Mouse (Mus musculus) retina, embryonic 14.5 days (tissue): Measurements from ENCODE around the gene Srgap1.

ENCODE experiments used
- DNase-seq: peaks from one replicate; pipeline ENCODE4 v3.0.0-alpha.2; 2015; ENCODE audit warnings: low spot score

Srgap1 gene

DNA sequence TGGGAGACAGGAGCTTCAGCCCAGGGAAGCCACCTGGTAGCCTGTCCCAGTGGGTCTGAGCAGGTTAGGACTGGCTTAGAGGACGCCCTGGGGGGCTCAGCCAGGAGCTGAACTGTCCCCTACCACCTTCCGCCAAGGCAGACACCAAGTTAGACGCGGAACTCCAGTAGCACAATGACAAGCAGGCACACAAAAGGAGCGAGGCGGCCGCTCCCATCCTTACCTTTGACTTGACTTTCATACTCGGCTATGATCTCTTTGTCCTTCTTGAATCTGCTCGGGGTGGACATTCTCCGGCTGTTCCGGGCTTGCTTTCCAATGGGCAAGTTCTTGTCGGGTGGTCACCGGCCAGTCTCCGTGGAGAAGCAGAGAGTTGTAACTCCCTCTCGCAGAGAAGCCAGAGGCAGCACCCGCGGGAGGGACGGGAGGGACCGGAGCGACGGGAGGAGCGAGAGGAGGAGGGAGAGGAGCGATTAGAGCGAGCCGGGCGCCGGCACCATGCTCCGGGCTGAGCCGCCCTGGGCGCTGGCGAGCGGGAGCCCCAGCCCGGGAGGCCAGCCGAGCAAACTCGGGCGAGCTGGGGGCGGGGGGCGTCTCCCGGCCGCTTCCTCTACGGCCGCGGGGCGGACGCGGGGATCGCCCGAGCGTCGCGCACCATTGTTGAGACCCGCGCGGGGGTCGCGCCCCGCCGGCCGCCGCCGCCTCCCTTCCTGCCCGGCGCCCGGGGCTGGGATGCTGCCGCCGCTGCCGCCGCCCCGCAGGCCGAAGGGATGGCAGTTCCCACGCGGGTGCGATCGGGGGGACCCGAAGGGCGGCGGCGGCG is at the start of gene Srgap1:
Srgap1 (minus strand) TSS at position 412 of the 823 bp plus-strand sequence.
- DNase-seq: peak; percentile 70

DNA sequence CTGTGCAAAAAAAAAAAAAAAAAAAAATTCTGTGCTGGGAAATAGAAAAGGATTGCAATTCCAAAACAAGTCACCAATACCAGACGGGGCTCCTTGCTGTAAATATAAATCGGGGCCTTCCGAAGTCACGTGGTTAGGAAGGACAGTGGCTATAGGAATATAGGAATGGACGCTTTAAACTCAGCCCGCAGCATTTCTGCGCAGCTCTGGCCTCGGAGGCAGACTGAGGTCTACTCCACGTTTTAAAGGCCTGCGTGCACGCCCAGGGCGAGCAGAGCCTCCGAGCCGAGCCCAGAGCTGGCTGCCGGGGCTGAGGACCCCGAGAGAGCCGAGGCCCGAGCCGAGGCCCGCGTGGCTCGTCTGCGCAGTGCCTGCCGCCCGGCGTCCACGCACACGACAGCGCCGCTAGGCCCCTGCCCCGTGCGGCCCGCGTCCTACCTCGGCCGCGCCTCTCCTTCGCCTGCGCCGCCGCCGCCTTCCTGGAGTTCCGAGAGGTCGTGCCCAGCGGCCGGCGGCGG is 49.4 kb upstream of the Srgap1 start:
- no peak for DNase-seq

DNA sequence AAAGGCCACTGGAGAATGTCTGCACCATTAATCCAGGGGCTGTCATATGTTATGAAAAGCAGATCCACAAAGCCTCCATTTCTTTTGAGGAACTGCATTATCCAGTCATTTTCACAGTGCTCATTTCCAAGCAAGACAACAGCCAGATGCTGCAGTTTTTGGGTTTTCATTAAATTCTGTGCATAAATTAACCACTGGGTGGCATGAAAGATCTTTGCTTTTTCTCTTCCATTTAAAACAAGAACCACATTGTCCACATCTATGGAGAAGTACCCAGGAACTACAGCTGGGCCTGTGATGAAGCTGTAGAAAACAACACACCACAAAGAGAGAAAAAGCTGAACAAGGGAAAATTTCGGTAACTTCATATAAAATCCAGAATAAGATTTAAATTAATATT is 43.4 kb upstream of the Srgap1 start:
- DNase-seq: no peak

DNA sequence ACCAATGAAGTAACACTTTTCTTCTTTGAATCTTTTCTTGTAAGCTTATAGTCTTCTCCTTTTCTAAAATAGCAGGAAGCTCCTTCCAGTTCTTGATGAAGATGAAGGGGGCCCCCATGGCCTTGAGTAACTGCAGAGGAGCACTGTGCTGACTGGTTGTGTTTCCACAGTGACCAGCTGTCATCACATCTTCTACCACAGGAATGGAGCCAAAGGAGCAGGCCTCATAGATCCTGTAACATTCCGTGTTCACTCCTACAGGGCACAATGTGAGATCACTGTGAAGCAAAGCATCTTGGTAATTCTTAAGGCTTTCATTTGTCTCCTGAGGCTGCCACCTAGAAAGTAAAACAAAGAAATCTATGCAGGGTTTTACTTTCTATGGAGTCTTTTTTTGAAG is 34.2 kb upstream of the Srgap1 start:
- DNase-seq: no peak

DNA sequence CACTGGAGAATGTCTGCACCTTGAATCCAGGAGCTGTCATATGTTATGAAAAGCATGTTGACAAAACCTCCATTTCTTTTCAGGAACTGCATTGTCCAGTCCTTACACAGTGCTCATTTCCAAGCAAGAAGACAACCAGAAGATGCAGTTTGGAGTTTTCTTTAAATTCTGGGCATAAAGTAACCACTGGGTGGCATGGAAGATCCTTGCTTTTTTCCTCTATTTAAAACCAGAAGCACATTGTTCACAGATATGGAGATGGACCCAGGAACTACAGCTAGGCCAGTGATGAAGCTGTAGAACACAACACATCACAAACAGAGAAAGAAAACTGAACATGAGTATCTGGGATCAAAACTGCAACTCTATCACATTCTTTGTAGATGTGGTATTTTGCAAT is 22.0 kb upstream of the Srgap1 start:
- DNase-seq: no peak

DNA sequence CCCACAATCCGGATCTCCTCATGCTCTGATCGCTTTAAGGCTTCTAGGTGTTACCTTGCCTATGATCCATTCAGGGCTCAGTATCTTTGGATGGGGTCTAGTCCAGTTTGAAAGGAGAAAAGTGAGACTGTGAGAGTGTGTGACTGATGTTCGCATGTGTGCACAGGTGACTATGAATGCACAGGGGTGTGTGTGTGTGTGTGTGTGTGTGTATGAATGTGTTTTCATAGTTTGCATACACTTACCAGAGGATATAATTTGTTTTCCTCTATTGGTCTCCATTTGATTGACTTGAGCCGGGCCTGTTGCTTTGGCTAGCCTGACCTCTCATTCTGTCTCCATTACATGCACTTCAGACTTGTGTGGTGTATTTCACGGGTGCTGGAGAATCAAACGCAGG is 8.7 kb upstream of the Srgap1 start:
- no peak for DNase-seq

DNA sequence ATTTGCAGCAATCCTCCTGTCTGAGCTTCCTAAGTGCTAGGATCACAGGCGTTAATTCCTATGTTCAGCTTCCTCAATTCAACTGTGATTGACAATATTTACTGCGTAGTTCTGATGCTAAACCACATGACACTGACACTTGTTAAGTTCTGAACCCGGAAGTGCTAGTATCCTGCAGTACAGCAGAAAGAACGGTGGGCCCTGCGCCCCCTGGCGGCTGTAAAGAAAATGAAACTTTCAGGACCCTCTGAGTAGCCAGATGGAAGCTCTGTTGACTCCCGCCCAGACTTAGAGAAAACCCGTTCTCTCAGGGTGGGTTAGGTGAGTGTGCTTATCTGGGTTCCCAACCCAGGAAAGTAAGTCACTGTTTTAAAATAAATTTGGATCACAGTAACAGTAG is 7.4 kb upstream of the Srgap1 start:
- DNase-seq: peak; percentile 87

DNA sequence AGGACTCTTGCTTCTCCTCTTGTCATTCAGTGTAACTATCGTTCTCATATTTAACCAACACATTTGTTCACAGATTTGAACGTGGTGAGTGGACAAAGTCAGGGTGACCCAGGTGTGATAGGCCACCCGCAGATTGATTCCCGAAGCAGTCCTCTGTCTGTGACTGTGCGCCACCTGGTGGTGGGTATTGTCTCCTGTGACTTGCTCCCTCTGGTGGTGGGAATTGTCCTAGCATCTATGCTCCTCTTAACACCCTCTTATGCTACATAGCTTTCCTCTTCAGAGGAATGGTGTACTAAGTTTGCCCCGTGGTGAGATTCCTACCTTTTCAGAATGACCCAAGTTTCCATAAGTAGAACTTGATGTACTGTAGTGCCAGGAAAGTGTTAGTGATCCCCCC is 4.7 kb upstream of the Srgap1 start:
- peak; percentile 94 for DNase-seq

DNA sequence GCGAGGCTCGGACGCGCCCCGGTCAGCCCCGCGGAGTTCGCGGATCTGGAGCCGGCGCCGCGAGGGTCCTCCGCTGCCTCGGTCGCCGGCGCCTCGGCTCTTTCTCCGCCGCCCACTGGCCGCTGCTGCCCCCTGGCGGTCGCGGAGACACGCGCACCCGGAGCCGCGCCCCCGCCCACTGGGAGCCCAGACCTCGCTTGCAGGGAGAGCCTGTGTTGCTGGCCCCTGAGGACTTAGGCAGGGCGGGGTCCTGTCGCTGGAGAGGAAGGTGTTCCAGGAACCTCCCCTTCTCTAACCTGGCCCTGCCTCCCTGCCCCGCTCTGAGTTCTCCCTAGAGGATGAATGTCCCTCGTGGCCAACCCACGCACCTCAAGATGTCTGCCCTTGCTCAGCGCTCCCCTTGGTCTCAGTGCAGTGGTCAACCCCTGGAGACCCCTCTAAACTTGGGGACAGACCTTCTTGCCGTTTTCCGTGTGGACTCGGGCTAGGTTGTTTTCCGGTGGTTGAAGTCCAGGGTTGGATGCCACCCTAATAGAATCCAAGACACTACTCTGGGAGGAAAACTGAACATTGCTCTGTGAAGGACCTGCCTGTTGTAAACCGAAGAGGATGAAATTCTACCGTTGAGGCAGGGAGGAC is 731 bp upstream of the Srgap1 start:
- DNase-seq: peak; percentile 86

DNA sequence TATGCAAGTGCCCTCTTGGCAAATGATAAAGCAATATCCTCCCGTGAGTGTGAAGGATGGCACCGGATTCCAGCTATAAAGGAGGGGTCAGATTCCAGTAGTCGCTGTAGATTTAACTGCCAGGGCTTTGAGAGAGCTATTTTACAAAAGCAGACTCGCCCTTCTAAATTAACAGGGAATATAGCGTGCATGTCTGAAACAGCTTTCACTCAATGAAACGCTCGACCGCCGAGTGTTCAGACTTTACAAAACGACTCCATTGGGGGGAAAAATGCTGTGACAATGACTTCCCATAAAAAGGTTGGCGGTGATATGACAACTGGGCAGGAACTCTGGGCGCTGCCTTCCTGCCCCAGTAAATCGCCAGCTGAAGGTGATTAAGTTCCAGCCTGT is 608 bp downstream of the Srgap1 start:
- peak; percentile 48 for DNase-seq

DNA sequence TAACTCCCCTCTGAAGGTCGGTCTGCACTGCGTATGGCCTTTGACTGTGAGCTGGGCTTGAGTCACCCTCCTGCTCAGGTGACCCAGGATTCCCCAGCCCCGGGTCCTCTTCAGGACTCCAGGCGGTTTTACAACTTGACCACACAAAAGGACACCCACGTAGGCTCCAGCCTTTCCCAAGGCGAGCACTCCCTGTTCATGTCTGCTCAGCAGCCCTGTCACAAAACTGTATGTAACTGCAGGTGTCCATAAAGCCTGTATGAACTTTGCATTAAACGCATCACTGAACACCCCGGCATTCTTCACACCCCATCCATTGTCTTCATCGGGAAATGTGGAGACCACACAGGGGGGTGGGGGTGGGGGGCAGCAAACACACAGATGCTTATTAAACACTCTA is 1.2 kb downstream of the Srgap1 start:
- peak; percentile 71 for DNase-seq

DNA sequence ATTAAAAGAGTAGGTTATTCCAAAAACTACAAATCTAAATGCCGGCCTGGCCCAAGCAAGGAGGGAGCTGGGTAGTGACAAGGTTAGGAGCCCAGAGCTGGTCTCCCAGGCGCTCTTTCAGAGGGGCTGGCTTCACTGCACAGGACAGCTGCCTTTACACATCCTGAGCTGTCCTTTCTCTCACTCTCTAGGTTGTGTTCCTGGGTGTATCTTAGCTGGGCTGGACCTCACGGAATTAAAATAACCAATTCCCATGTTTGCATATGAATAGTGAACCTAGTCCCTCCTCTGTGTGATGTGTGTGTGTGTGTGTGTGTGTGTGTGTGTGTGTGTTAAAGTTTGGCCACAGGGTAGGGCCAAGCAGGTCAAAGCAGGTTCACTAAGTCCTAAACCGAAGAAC is 2.2 kb downstream of the Srgap1 start:
- DNase-seq: no peak

DNA sequence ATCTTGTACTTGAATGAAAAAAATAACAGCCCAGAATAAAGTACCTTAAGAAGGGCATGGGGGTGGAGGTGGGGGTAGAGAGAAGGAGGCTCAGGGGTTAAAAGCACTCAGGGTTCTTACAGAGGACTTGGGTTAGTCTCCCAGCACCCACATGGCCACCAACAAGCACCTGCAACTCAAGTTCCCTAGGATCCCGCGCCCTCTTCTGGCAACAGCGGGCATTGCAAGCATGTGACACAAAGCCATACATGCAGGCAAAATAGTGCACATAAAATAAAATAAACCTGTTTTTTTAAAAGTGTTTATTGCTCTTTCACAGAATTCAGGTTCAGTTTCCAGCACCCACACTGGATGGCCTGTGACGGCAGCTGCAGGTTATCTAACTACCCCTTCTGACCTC is 6.7 kb downstream of the Srgap1 start:
- no peak for DNase-seq

DNA sequence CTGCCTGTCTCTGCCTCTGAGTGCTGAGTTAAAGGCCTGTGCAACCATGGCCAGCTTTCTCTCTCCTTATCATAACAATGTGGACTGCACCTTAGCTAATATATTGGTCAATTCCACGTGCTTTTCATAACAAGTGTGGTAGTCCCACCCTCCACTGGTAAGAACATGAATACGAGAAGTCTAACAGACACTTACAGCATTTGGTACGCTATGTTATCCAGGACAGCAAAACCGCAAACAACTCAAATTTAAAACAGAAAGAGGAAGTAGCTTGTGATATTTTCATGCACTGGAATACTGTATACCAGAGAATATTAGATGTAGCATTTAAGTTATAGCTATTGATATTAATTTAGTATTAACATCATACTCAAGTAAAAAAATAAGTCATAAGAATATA is 7.5 kb downstream of the Srgap1 start:
- no peak for DNase-seq

DNA sequence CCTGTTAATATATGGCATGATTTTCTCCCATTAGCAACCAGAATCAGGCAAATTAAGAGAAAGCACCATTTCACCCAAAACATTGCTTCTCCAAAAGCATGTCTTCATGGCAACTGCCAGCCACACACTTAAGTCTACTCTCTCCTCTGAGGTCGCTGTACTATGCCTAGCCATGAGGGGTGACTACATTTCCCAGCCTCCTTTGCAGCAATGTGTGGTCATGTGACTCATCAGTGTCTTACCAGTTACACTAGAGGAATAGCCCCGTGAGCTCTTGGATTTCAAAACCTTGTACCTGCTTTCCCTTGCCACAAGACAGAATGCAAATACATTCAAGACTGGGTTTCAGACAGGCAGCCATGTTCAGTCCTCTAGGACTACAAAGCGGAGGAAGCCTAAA is 8.6 kb downstream of the Srgap1 start:
- DNase-seq: peak; percentile 25

DNA sequence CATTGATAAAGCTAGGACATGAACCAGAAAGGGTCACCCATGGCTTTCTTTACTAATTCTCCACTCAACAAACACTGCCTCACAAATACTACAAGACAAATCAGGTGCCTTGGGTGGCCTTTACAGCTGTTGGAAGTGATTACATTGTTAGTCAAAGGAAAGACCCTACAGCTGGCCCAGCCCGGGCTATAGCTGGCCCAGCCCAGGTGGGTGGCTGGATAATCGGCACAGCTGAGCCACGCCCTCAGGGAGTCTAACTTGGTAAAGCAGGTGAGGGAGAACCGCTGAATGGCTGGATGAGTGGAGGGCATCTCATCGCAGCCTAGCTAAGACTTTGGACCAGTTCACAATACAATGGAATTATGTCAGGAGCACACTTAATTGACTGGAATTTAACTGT is 13.8 kb downstream of the Srgap1 start:
- DNase-seq: no peak

DNA sequence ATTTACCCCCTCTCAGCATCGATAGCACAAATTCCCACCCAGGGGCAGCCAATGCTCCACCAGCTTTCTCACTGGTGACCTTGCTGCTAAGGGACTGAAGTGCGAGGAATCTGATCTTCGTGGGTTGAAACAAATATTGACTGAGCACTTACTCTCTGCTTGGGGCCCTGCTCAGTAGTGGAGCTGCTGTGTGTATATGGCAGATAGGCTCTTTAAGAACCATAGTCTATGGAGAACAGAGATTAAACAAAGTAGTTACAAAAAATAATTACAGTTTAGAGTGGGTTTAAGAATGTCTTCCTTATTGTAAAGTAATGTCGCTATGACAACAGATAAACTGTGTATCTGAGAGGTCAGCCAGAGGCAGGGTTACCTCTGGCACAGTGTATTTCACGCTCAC is 16.7 kb downstream of the Srgap1 start:
- DNase-seq: no peak

DNA sequence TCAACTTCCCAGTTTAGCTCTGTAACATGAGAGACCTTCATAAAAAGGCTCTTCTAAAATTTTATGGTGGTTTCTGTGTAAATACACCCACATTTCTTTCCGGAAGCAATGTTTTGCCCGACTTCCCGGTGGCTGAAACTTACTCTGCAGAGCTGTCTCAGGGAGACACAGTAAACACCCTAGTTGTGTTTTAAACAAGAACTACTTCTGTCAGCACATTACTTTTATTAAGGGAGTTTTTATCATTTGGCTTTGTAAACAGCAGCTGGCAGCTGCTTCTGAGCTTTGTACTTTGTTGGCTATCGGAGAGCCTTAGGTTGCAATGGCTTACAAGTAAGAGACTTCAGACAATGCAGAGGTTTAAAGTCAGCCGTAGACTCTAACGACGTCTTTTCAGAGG is 17.4 kb downstream of the Srgap1 start:
- DNase-seq: no peak

DNA sequence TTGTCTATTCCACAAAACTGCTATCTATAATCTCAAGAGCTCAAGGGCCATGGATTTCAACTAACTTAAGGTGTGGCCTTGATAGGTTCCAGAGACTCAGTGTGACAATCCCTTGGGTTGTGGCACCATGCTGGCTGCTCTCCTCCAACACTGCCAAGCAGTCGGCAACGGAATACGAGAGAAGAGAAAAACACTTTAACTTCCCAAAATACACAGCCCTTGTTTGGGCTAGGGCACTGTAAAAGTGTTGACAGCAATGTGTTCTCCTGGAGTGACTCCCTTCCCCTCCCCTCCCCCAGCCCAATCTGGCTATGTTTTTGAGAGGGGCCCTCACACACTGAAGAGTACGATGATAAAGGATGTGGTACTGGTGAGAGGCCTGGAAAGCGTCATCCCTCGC is 21.9 kb downstream of the Srgap1 start:
- DNase-seq: no peak

DNA sequence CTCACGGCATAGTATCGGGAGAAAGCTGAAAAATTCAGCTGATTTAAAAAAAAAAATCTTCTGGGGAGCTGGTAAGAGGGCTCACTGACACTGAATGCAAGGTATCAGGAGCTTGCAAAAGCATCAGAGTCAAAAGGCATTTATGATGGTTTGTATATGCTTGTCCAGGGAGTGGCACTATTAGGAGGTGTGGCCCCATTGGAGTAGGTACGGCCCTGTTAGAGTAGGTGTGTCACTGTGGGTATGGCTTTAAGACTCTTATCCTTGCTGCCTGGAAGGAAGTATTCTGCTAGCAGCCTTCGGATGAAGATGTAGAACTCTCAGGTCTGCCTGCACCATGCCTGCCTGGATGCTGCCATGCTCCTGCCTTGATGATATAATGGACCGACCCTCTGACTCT is 26.2 kb downstream of the Srgap1 start:
- no peak for DNase-seq

DNA sequence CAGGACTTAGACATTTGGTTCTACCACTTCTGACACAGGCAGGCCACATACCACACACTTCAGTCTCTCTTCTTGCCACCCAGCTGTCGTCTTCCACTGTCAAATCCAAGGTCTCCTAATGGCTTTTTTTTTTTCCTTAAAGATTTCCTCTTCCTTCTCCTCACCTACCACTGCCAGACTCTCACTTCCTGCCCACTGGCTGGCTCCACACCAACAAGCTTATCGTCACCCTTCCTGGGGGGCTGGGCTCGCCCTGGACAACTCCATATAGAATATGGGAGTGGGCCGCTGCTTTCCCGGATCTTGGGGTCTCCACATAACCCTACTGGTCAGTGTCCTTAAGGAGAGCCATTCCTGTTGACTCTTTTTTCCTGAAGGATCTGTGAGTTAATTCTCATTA is 26.9 kb downstream of the Srgap1 start:
- DNase-seq: no peak

DNA sequence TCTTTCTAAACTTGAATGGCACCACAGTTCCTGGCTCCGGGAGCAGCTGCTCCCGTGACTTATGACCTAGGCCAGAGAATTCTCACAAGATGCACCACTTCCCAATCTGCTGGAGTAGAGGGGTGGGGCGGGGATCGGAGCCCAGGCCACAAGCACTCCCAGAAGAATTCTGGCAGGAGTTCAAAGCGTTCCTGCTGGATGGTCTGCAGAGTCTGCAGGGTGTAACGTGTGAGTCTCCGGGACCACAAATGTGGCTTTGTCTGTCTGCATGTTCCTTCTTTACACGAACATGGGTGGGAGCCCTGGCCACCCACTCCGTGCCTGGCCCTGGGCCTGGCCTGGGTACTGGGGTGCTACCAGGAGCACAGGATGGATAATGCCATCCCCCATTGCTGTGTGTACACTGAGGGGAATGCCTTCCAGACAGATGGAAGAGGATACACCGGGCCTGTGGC is 28.5 kb downstream of the Srgap1 start:
- DNase-seq: no peak

DNA sequence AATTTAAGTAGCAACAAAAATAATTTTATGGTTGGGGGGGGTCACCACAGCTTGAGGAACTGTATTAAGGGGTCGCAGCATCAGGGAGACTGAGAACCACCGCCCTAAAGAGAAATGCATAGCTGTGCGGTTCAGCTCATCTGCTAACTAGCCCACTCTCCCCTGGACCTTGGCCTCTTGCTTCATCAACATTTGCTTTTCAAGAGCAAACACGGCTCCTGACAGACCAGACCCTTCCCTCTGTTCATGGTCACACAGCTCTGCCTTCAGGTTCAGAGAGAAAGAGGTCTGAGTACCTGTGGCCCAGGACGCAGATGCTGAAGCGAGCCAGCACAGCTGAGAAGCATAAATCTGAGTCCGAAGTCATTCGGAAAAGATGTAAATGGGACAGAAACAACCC is 29.4 kb downstream of the Srgap1 start:
- DNase-seq: no peak

DNA sequence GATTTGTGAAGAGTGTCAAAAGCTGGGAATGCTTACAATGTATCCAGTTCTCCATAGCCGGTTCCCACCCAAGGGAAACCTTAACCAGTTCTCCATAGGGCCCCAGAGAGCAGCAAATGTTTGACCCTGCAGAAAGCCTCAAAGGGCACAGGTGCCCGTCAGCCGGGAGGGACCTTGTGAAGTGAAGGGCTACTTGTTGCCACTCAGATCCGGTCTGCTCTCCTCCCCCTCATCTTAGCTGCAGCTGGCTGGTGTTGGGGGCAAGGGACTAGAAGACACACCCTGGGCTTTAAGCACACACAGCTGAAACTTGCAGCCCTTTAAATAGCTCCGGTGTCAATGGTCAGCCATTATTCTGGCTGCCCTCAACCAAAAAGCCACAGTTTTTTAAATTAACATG is 30.1 kb downstream of the Srgap1 start:
- no peak for DNase-seq
